Mouse (Mus musculus) C2C12 (cell line): Measurements from ENCODE around the gene Frmd4a.

Source experiments
- CTCF ChIP-seq: IDR thresholded peaks from one replicate; pipeline ENCODE4 v1.5.1; 2011; ENCODE audit not compliant: control insufficient read depth, insufficient read depth, insufficient read length
- MAX ChIP-seq: IDR thresholded peaks from one replicate; pipeline ENCODE4 v1.6.1; 2011; ENCODE audit warnings: mild to moderate bottlenecking, control low read depth
- MYOG ChIP-seq: IDR thresholded peaks from one replicate; pipeline ENCODE4 v1.6.1; 2011; ENCODE audit not compliant: control insufficient read depth, insufficient read length; ENCODE audit errors: extremely low read depth
- USF1 ChIP-seq: IDR thresholded peaks from one replicate; pipeline ENCODE4 v1.6.1; 2011; ENCODE audit warnings: low read depth, mild to moderate bottlenecking, control low read depth, moderate library complexity

- TF ChIP-seq CTCF (no peak), MYOG (no peak), USF1 (no peak), MAX (no peak)
Measured at GRCm38 (mm10) chr2:4412870-4413595, 395.5 kb downstream of the Frmd4a start.
